Mouse (Mus musculus): ENCODE results near the gene Gm20388. TPM values are rescaled to one million over a fixed set of nuclear protein-coding genes. Genes with fewer than 3 reads are reported as not detected.

The Gm20388 gene
- polyA plus RNA-seq, 1 experiment from 2014 or later = not detected

GRCm38 (mm10) chr8:122576648-122577022 is 2666.0 kb downstream of the Gm20388 start, which contains the start of gene Aprt:
Aprt (minus strand) TSS chr8:122576909.
- ATAC-seq (ENCODE audit: low FRiP score, low TSS enrichment) = peak; percentile 90
- peak within 1 kb of the TSS; percentile 69 for H3K4me2 ChIP-seq (replicated peaks; ENCODE audit: low read depth)
- peaks cover 7% of the 10 kb centered on the region for H3K36me3 ChIP-seq (ENCODE audit: control insufficient read depth, insufficient read depth, low read length)
- no peaks in the 10 kb centered on the region for H3K27me3 ChIP-seq (ENCODE audit: control insufficient read depth, insufficient read depth, low read length)
- H3K4me1 ChIP-seq (replicated peaks; ENCODE audit: control insufficient read depth, insufficient read depth) = peaks cover 6% of the 10 kb centered on the region; the same call in 1 of the 2 replicates
- no peak for TF ChIP-seq CTCF (IDR thresholded peaks at IDR 0.05; ENCODE audit: low read depth)
- no peak for TF ChIP-seq EP300 (optimal IDR thresholded peaks at IDR 0.05)
- 2% methylated on average over 39 of the region's 39 CpGs for WGBS
- peak within 1 kb of the TSS; percentile 70 for H3K9ac ChIP-seq (ENCODE audit: low read length)
- H3K27ac ChIP-seq (replicated peaks) = peak within 1 kb of the TSS; percentile 77
- H3K9me3 ChIP-seq (ENCODE audit: control insufficient read depth, low read length) = no peaks in the 10 kb centered on the region
- peak; percentile 98 for DNase-seq (ENCODE audit: low spot score)
- peak within 1 kb of the TSS; percentile 57 for H3K4me3 ChIP-seq (ENCODE audit: low read depth, low read length)

GRCm38 (mm10) chr8:122577116-122577515 is 2666.5 kb downstream of the Gm20388 start:
- Histone ChIP-seq H3K27ac (replicated peaks) (no peak overlapping the region), H3K27me3 (ENCODE audit: control insufficient read depth, insufficient read depth, low read length) (no peaks in the 10 kb centered on the region), H3K4me2 (replicated peaks; ENCODE audit: low read depth) (peak overlapping the region; percentile 69), H3K36me3 (ENCODE audit: control insufficient read depth, insufficient read depth, low read length) (peaks cover 2% of the 10 kb centered on the region; the same call in 1 of the 2 replicates), H3K4me3 (ENCODE audit: low read depth, low read length) (peak overlapping the region; percentile 57), H3K9me3 (ENCODE audit: control insufficient read depth, low read length) (no peaks in the 10 kb centered on the region), H3K9ac (ENCODE audit: low read length) (0 out of 2 replicates have a peak overlapping the region, but pooled peaks have one; percentile 23), H3K4me1 (replicated peaks; ENCODE audit: control insufficient read depth, insufficient read depth) (peaks cover 6% of the 10 kb centered on the region; the same call in 1 of the 2 replicates)
- no peak for TF ChIP-seq CTCF (IDR thresholded peaks at IDR 0.05; ENCODE audit: low read depth)
- TF ChIP-seq EP300 (optimal IDR thresholded peaks at IDR 0.05) = no peak
- peak; percentile 11; the same call in 1 of the 2 replicates for ATAC-seq (ENCODE audit: low FRiP score, low TSS enrichment)
- no peak for DNase-seq (ENCODE audit: low spot score)
- WGBS = 27% methylated on average over 10 of the region's 10 CpGs

GRCm38 (mm10) chr8:122579196-122579595 is 2668.6 kb downstream of the Gm20388 start:
- DNase-seq (ENCODE audit: low spot score) (peak; percentile 40), ATAC-seq (ENCODE audit: low FRiP score, low TSS enrichment) (no peak)
- 37% methylated on average over 7 of the region's 7 CpGs for WGBS
- H3K9me3 ChIP-seq (ENCODE audit: control insufficient read depth, low read length) = no peaks in the 10 kb centered on the region
- H3K4me1 ChIP-seq (replicated peaks; ENCODE audit: control insufficient read depth, insufficient read depth) = peaks cover 6% of the 10 kb centered on the region; the same call in 1 of the 2 replicates
- H3K4me3 ChIP-seq (ENCODE audit: low read depth, low read length) = no peak overlapping the region
- no peaks in the 10 kb centered on the region for H3K27me3 ChIP-seq (ENCODE audit: control insufficient read depth, insufficient read depth, low read length)
- H3K4me2 ChIP-seq (replicated peaks; ENCODE audit: low read depth) = no peak overlapping the region
- H3K9ac ChIP-seq (ENCODE audit: low read length) = no peak overlapping the region
- H3K27ac ChIP-seq (replicated peaks) = no peak overlapping the region
- TF ChIP-seq CTCF (IDR thresholded peaks at IDR 0.05; ENCODE audit: low read depth) (no peak), EP300 (optimal IDR thresholded peaks at IDR 0.05) (no peak)
- no peaks in the 10 kb centered on the region for H3K36me3 ChIP-seq (ENCODE audit: control insufficient read depth, insufficient read depth, low read length)

DNA sequence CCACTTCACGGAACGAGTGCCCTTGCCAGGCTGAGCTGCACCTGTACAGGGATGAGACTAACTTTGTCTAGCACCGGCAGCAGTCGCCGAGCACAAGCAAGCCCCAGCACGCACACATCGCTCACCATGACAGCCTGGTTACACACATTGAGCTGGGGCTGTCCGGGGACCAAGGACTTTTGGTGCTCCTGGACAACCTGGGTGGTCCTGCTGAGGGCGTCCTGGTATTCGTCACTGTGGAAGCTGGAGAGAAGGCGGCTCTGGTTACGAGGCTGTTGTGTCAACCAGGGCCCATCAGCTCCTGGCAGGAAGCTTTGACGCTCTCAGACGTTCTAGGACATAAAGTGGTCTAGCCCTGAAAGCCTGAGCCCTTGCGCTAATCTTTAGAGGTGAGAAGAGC is 2670.3 kb downstream of the Gm20388 start:
- no peak overlapping the region for H3K27ac ChIP-seq (replicated peaks)
- DNase-seq (ENCODE audit: low spot score) (no peak), ATAC-seq (ENCODE audit: low FRiP score, low TSS enrichment) (no peak)
- H3K4me3 ChIP-seq (ENCODE audit: low read depth, low read length) = no peak overlapping the region
- H3K36me3 ChIP-seq (ENCODE audit: control insufficient read depth, insufficient read depth, low read length) = no peaks in the 10 kb centered on the region
- TF ChIP-seq EP300 (optimal IDR thresholded peaks at IDR 0.05) (no peak), CTCF (IDR thresholded peaks at IDR 0.05; ENCODE audit: low read depth) (no peak)
- no peaks in the 10 kb centered on the region for H3K27me3 ChIP-seq (ENCODE audit: control insufficient read depth, insufficient read depth, low read length)
- no peak overlapping the region for H3K4me2 ChIP-seq (replicated peaks; ENCODE audit: low read depth)
- H3K9me3 ChIP-seq (ENCODE audit: control insufficient read depth, low read length) = no peaks in the 10 kb centered on the region
- H3K4me1 ChIP-seq (replicated peaks; ENCODE audit: control insufficient read depth, insufficient read depth) = peaks cover 3% of the 10 kb centered on the region; the same call in 1 of the 2 replicates
- H3K9ac ChIP-seq (ENCODE audit: low read length) = no peak overlapping the region
- 23% methylated on average over 14 of the region's 15 CpGs for WGBS

- no peaks in the 10 kb centered on the region for H3K4me1 ChIP-seq (replicated peaks; ENCODE audit: control insufficient read depth, insufficient read depth)
- no peak overlapping the region for H3K4me3 ChIP-seq (ENCODE audit: low read depth, low read length)
- H3K27ac ChIP-seq (replicated peaks) = peak overlapping the region; percentile 80
- H3K27me3 ChIP-seq (ENCODE audit: control insufficient read depth, insufficient read depth, low read length) = no peaks in the 10 kb centered on the region
- no peak overlapping the region for H3K9ac ChIP-seq (ENCODE audit: low read length)
- ATAC-seq (ENCODE audit: low FRiP score, low TSS enrichment) (no peak), DNase-seq (ENCODE audit: low spot score) (no peak)
- no peak overlapping the region for H3K4me2 ChIP-seq (replicated peaks; ENCODE audit: low read depth)
- TF ChIP-seq CTCF (IDR thresholded peaks at IDR 0.05; ENCODE audit: low read depth) = no peak
- WGBS = 78% methylated on average over 9 of the region's 9 CpGs
- H3K9me3 ChIP-seq (ENCODE audit: control insufficient read depth, low read length) = no peaks in the 10 kb centered on the region
- H3K36me3 ChIP-seq (ENCODE audit: control insufficient read depth, insufficient read depth, low read length) = no peaks in the 10 kb centered on the region
Measured at GRCm38 (mm10) chr8:122584981-122585380, 2674.3 kb downstream of the Gm20388 start.

GRCm38 (mm10) chr8:122585411-122585891 is 2674.8 kb downstream of the Gm20388 start:
- H3K4me1 ChIP-seq (replicated peaks; ENCODE audit: control insufficient read depth, insufficient read depth) = no peaks in the 10 kb centered on the region
- no peaks in the 10 kb centered on the region for H3K36me3 ChIP-seq (ENCODE audit: control insufficient read depth, insufficient read depth, low read length)
- H3K9ac ChIP-seq (ENCODE audit: low read length) = no peak overlapping the region
- peak overlapping the region; percentile 80 for H3K27ac ChIP-seq (replicated peaks)
- 33% methylated on average over 14 of the region's 14 CpGs for WGBS
- no peaks in the 10 kb centered on the region for H3K27me3 ChIP-seq (ENCODE audit: control insufficient read depth, insufficient read depth, low read length)
- H3K9me3 ChIP-seq (ENCODE audit: control insufficient read depth, low read length) = no peaks in the 10 kb centered on the region
- no peak overlapping the region for H3K4me3 ChIP-seq (ENCODE audit: low read depth, low read length)
- no peak overlapping the region for H3K4me2 ChIP-seq (replicated peaks; ENCODE audit: low read depth)
- TF ChIP-seq EP300 (optimal IDR thresholded peaks at IDR 0.05) = no peak
- no peak for TF ChIP-seq CTCF (IDR thresholded peaks at IDR 0.05; ENCODE audit: low read depth)
- peak; percentile 75 for DNase-seq (ENCODE audit: low spot score)
- peak; percentile 70 for ATAC-seq (ENCODE audit: low FRiP score, low TSS enrichment)
